Mouse (Mus musculus) hindbrain, embryonic 15.5 days (tissue): Measurements from ENCODE around the gene Orai3. TPM values are rescaled to one million over a fixed set of nuclear protein-coding genes. Genes with fewer than 3 reads are reported as not detected.

Experiments
- ATAC-seq: fragments of 200-750 bp; cut with Nextera tagmentation; 2 replicates; pipeline ENCODE4 v1.8.0; 2017; ENCODE audit warnings: low read depth, moderate number of reproducible peaks, moderate TSS enrichment; ENCODE audit not compliant: low FRiP score
- H3K27ac ChIP-seq: fragments of 300-500 bp; sonication (generic); replicated peaks from 2 replicates; pipeline ENCODE4 v1.5.1; 2015; ENCODE audit warnings: mild to moderate bottlenecking, inconsistent platforms
- H3K27me3 ChIP-seq: fragments of 300-500 bp; sonication (generic); 2 replicates; pipeline ENCODE4 v1.6.1; 2015; ENCODE audit warnings: control low read depth, inconsistent platforms
- H3K36me3 ChIP-seq: fragments of 300-500 bp; sonication (generic); 2 replicates; pipeline ENCODE4 v1.6.1; 2015; ENCODE audit warnings: control low read depth, inconsistent platforms
- H3K4me1 ChIP-seq: fragments of 300-500 bp; sonication (generic); replicated peaks from 2 replicates; pipeline ENCODE4 v1.6.1; 2015; ENCODE audit warnings: control low read depth, inconsistent platforms
- H3K4me2 ChIP-seq: fragments of 300-500 bp; sonication (generic); 2 replicates; pipeline ENCODE4 v1.6.1; 2015; ENCODE audit warnings: moderate library complexity, mild to moderate bottlenecking, inconsistent platforms
- H3K4me3 ChIP-seq: fragments of 300-500 bp; sonication (generic); 2 replicates; pipeline ENCODE4 v1.5.1; 2015; ENCODE audit warnings: mild to moderate bottlenecking, inconsistent platforms
- H3K9ac ChIP-seq: fragments of 300-500 bp; sonication (generic); 2 replicates; pipeline ENCODE4 v1.6.1; 2015; ENCODE audit warnings: inconsistent platforms
- H3K9me3 ChIP-seq: fragments of 300-500 bp; sonication (generic); 2 replicates; pipeline ENCODE4 v1.6.1; 2016; ENCODE audit warnings: control low read depth, inconsistent platforms
- WGBS: fragments of 180-500 bp; shearing (Covaris S2); methylation state at CpG from one replicate; pipeline ENCODE4 v1.1.7; 2015; 5-methylcytosine and 5-hydroxymethylcytosine counted together
- polyA plus RNA-seq: library from polyadenylated mRNA; unstranded; fragments of >200 nt; fragmentation: Nextera tagmentation; extraction: Ambion mirVana; gene quantifications from 2 replicates; pipeline ENCODE4 v1.2.1, GENCODE M21; 2015

The Orai3 gene
- polyA plus RNA-seq, 1 experiment from 2014 or later = 9.2 TPM

DNA sequence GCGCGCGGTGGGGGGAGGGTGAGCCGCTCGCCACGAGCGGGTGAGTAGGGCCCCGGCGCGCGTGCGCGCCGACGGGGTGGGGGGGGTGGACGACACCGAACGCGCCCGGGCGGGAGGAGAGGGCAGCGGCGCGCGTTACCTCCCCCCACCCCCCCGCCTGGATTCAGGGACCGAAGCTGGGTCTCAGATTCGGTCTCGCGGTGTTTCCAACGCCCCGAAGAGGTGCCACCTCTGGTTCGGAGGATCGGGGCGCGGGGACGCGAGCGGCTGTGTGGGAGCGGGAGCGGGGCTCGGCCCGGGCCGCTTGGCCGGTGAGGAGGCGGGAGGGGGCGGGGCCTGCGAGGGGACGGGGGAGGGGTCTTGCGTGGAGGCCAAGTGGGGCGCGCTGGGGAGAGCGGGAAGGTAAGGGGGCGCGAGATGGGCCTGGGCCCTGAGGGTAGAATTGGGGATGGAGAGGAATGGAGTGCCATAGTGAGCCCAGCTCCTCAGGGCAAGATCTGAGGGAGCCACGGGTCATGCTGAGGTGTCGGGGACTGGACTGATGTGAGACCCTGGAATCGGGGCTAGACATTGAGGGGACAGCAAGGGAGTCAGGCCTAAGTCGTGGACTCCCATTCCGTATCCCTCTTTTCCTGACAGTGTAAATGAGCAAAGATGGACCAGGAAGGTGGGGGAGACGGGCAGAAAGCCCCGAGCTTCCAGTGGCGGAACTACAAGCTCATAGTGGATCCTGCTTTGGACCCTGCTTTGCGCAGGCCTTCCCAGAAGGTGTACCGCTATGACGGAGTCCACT lies 8.1 kb downstream of the Orai3 start:
- Histone ChIP-seq H3K27me3 (no peaks in the 10 kb centered on the region), H3K4me2 (peak overlapping the region; percentile 69), H3K4me1 (peaks cover 22% of the 10 kb centered on the region), H3K27ac (peak overlapping the region; percentile 96), H3K36me3 (peaks cover 40% of the 10 kb centered on the region), H3K9me3 (no peaks in the 10 kb centered on the region), H3K4me3 (peak overlapping the region; percentile 92), H3K9ac (peak overlapping the region; percentile 91)
- ATAC-seq = peak; percentile 29
- 3% methylated on average over 41 of the region's 66 CpGs for WGBS

DNA sequence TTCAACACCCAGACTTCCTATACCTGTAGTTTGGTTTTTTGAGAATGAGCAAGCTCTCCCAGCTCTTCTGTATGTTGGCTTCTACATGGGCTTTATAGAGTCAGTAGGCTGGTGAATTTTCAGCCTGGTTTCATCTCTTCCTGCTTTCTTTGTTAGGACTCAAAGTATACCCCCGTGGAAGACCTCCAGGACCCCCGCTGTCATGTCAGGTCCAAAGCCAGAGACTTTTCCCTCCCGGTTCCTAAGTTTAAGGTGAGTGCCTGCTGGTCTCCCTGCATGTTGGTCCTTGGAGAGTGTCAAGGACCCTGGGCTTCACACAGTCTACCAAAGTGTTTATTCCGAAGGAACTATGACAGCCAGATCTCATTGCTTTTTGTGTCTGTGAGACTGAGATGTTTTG lies 8.7 kb downstream of the Orai3 start:
- Histone ChIP-seq H3K9ac (peak overlapping the region; percentile 91), H3K4me1 (peaks cover 22% of the 10 kb centered on the region), H3K4me3 (peak overlapping the region; percentile 92), H3K27me3 (no peaks in the 10 kb centered on the region), H3K27ac (peak overlapping the region; percentile 96; the same call in 1 of the 2 replicates), H3K4me2 (peak overlapping the region; percentile 69), H3K36me3 (peaks cover 43% of the 10 kb centered on the region), H3K9me3 (no peaks in the 10 kb centered on the region)
- 79% methylated on average over 4 of the region's 4 CpGs for WGBS
- no peak for ATAC-seq

DNA sequence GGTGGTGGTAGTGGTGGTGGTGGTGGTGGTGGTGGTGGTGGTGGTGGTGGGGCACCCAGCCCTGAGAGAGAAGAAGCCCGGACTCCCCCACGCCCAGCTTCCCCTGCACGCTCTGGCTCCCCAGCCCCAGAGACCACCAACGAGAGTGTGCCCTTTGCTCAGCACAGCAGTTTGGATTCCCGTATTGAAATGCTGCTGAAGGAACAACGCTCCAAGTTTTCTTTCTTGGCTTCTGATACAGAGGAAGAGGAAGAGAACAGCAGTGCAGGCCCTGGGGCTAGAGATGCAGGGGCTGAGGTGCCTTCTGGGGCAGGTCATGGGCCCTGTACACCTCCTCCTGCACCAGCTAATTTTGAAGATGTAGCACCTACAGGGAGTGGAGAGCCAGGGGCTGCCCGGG lies 15.7 kb downstream of the Orai3 start, which contains the start of gene Gm49388:
Gm49388 (plus strand) TSS at position 301 of the 400 bp plus-strand sequence.
- no peak within 1 kb of the TSS for H3K27ac ChIP-seq
- H3K27me3 ChIP-seq = no peaks in the 10 kb centered on the region
- H3K4me3 ChIP-seq = no peak within 1 kb of the TSS
- no peaks in the 10 kb centered on the region for H3K9me3 ChIP-seq
- 93% methylated on average over 7 of the region's 7 CpGs for WGBS
- H3K36me3 ChIP-seq = peaks cover 93% of the 10 kb centered on the region
- ATAC-seq = no peak
- no peak within 1 kb of the TSS for H3K4me2 ChIP-seq
- H3K4me1 ChIP-seq = no peaks in the 10 kb centered on the region
- H3K9ac ChIP-seq = no peak within 1 kb of the TSS

DNA sequence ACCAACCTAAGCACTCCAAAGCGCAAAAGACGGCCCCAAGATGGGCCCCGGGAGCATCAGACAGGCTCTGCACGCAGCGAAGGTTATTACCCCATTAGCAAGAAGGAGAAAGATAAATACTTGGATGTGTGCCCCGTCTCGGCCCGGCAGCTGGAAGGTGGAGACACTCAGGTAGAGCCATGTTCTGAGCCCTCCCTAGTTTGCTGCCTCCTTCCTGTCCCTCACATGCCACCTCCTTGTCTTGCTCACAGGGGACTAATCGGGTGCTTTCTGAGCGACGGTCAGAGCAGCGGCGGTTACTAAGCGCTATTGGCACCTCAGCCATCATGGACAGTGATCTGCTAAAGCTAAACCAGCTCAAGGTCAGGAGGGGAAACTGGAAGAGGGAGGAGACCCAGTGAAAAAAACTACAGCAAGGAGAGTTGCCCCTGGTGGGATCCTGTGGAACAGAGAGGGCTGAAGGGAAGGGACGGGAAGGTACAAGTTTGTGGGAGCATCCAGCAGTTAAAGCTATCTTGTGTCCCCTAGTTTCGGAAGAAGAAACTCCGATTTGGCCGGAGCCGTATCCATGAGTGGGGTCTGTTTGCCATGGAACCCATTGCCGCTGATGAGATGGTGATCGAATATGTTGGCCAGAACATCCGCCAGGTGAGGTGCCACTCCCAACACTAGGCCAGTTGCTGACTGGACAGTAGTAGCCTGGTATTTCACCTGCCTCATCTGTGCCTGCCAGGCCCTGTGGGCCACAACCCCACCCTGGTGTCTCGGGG lies 27.6 kb downstream of the Orai3 start:
- 92% methylated on average over 23 of the region's 23 CpGs for WGBS

DNA sequence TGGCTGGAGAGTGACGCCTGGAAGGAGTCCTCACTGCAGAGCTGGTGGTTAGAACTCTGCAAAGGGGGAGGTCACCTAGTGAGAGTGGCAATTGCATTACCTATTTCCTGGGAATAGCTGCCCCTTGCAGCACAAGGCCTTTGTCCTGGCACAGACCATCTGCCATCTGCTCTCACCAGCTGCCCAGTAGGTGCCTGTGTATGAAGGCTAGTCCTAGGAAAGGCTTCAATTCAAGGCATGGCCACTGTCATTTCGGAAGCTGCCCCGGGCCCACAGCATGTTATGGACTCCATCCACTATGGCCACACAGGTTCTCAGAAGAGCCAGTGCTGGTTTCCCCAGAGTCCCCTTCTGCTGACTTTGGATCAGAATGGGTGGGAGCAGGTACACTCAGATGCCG lies 29.0 kb downstream of the Orai3 start:
- H3K36me3 ChIP-seq = peaks cover 64% of the 10 kb centered on the region
- no peak overlapping the region for H3K4me3 ChIP-seq
- no peaks in the 10 kb centered on the region for H3K27me3 ChIP-seq
- ATAC-seq = no peak
- H3K9ac ChIP-seq = no peak overlapping the region
- H3K27ac ChIP-seq = no peak overlapping the region
- WGBS = 86% methylated on average over 4 of the region's 4 CpGs
- no peaks in the 10 kb centered on the region for H3K9me3 ChIP-seq
- no peak overlapping the region for H3K4me2 ChIP-seq
- no peaks in the 10 kb centered on the region for H3K4me1 ChIP-seq

More for the DNA sequence above, 27.6 kb downstream of the Orai3 start:
- no peak overlapping the region for H3K9ac ChIP-seq
- H3K27me3 ChIP-seq = no peaks in the 10 kb centered on the region
- no peak for ATAC-seq
- peaks cover 78% of the 10 kb centered on the region for H3K36me3 ChIP-seq
- no peaks in the 10 kb centered on the region for H3K9me3 ChIP-seq
- H3K4me2 ChIP-seq = no peak overlapping the region
- H3K27ac ChIP-seq = no peak overlapping the region
- no peaks in the 10 kb centered on the region for H3K4me1 ChIP-seq
- H3K4me3 ChIP-seq = no peak overlapping the region

DNA sequence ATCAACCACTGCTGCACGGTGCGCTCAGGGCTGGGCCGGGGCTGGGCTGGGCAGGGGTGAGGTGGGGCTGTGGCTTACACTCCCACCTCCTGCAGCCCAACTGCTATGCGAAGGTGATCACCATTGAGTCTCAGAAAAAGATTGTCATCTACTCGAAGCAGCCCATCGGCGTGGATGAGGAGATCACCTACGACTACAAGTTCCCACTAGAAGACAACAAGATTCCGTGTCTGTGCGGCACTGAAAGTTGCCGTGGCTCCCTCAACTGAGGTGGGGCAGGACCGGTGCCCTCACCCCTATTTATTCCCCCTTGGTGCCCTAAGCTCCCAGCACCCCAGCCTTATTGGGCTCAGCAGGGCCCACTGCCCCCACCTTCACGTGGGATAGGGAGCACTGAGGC lies 29.6 kb downstream of the Orai3 start:
- Histone ChIP-seq H3K4me2 (no peak overlapping the region), H3K4me3 (no peak overlapping the region), H3K27ac (no peak overlapping the region), H3K4me1 (no peaks in the 10 kb centered on the region), H3K36me3 (peaks cover 58% of the 10 kb centered on the region), H3K27me3 (no peaks in the 10 kb centered on the region), H3K9me3 (no peaks in the 10 kb centered on the region), H3K9ac (no peak overlapping the region)
- ATAC-seq = no peak
- WGBS = 91% methylated on average over 13 of the region's 13 CpGs

DNA sequence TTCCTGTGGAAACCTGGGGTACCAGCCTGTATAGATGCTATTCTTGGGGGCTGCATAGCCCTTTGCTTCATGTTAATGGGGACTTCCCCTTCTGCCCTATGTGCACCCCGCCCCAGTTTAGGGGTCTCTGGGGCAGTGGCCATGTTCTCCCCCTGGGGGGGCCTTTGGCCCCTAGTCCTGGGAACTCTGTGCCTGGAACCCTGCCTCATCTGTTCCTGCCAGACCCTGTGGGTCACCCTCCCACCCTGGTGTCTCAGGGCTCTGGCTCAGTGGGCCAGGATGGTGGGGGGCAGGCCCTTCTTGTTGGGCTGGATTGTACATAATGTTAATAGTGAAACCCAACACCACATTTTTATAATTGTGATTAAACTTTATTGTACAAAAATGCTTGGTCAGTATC lies 30.1 kb downstream of the Orai3 start:
- Histone ChIP-seq H3K4me2 (no peak overlapping the region), H3K4me1 (no peaks in the 10 kb centered on the region), H3K27ac (no peak overlapping the region), H3K36me3 (peaks cover 58% of the 10 kb centered on the region), H3K4me3 (no peak overlapping the region), H3K9ac (no peak overlapping the region), H3K27me3 (no peaks in the 10 kb centered on the region), H3K9me3 (no peaks in the 10 kb centered on the region)
- no peak for ATAC-seq
- 91% methylated on average over 1 of the region's 1 CpGs for WGBS

DNA sequence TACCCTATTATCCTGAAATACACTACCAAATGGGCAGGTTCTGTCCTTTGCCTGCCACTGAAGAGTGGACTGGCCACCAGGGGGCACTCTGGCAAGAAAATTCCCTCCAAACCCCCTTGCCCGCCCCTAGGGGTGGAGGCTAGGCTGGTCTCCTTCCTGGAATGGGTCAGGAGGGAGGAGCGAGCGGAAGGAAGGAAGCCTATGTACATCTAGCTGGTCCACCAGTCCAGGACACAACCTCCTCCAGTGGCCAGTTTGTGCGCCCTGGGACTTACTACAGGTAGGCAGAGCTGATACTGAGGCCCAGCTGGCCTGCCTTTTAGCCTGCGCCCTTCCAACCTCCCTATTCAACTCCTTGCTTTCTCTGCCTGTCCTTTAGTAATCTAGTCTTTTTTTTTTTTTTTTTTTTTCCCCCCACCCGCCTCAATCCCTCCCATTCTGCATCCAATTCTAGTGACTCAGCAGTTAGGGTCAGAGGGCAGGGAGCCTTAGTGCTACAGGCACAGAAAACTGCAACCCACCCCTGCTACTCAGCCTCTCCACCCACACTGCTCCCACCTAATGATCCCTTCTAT lies 30.9 kb downstream of the Orai3 start, which contains the start of gene Hsd3b7:
Hsd3b7 (plus strand) TSS at position 170 of the 575 bp plus-strand sequence.
- no peaks in the 10 kb centered on the region for H3K9me3 ChIP-seq
- 30% methylated on average over 6 of the region's 6 CpGs for WGBS
- H3K27ac ChIP-seq = 0 out of 2 replicates have a peak within 1 kb of the TSS, but pooled peaks have one; percentile 5
- no peak within 1 kb of the TSS for H3K4me3 ChIP-seq
- no peaks in the 10 kb centered on the region for H3K4me1 ChIP-seq
- ATAC-seq = peak; percentile 66
- H3K27me3 ChIP-seq = no peaks in the 10 kb centered on the region
- H3K9ac ChIP-seq = no peak within 1 kb of the TSS
- H3K36me3 ChIP-seq = peaks cover 53% of the 10 kb centered on the region
- peak within 1 kb of the TSS; percentile 40 for H3K4me2 ChIP-seq

DNA sequence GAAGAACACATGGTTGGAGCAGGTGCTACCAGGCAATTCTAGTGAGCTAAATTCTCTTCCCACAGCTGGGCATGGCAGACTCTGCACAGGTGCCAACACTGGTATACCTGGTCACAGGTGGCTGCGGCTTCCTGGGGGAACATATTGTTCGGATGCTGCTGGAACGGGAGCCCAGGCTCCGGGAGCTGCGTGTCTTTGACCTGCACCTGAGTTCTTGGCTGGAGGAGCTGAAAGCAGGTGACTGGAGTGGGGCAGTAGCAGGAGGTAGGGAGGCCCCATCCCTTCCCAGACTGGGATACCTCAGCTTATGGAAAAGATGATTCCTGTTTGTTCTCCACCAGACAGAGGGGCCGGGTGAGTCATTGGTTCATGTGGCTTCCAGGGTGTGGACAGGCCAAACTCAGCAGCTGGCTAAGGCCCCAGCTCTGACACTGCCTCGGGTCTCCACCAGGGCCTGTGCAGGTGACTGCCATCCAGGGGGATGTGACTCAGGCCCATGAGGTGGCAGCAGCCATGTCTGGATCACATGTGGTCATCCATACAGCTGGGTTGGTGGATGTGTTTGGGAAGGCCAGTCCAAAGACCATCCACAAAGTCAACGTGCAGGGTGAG lies 31.5 kb downstream of the Orai3 start:
- H3K9ac ChIP-seq = no peak overlapping the region
- no peaks in the 10 kb centered on the region for H3K9me3 ChIP-seq
- 90% methylated on average over 8 of the region's 8 CpGs for WGBS
- H3K27me3 ChIP-seq = no peaks in the 10 kb centered on the region
- no peaks in the 10 kb centered on the region for H3K4me1 ChIP-seq
- H3K27ac ChIP-seq = no peak overlapping the region
- ATAC-seq = peak; percentile 15; the same call in 1 of the 2 replicates
- H3K36me3 ChIP-seq = peaks cover 51% of the 10 kb centered on the region
- H3K4me3 ChIP-seq = no peak overlapping the region
- H3K4me2 ChIP-seq = no peak overlapping the region

DNA sequence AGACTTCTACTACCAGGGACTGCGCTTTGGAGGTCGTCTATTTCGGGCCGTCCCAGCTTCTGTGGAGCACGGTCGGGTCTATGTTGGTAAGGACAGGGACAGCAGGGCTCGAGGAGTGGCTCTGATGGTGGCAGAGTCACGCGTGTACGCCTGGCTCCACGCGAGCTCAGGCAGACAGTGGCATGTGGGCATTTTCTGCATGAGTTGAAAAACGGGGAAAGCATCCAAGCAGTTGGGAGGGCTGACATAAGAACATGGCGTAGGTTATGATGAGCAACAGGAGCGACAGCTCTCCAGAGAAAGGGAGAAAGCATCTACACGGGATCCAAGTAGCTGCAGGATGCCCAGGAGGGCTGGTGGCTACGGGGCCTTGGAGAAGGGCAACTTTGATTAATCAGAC lies 32.7 kb downstream of the Orai3 start:
- Histone ChIP-seq H3K36me3 (peaks cover 45% of the 10 kb centered on the region), H3K9me3 (no peaks in the 10 kb centered on the region), H3K4me2 (no peak overlapping the region), H3K27ac (no peak overlapping the region), H3K9ac (no peak overlapping the region), H3K4me1 (no peaks in the 10 kb centered on the region), H3K4me3 (no peak overlapping the region), H3K27me3 (no peaks in the 10 kb centered on the region)
- 90% methylated on average over 17 of the region's 17 CpGs for WGBS
- ATAC-seq = no peak

DNA sequence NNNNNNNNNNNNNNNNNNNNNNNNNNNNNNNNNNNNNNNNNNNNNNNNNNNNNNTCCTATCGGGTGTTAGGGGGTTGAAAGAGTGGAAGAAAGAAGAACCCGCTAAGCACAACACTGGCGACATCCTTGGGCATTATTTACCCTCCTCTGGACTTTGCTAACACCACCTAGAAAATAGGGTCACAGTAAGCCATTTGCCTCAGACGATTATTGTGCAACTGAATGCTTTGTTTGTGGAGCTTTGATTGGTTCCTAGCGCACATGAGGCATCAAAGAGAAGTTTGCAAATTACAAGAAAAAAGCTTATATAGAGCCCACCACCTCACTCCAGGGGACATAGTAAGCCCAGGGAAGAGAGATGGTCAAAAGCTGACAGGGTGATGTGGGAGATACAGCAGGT lies 39.2 kb downstream of the Orai3 start:
- no peak overlapping the region for H3K4me2 ChIP-seq
- H3K27me3 ChIP-seq = no peaks in the 10 kb centered on the region
- no peak overlapping the region for H3K4me3 ChIP-seq
- H3K27ac ChIP-seq = no peak overlapping the region
- no peak overlapping the region for H3K9ac ChIP-seq
- no peak for ATAC-seq
- H3K9me3 ChIP-seq = no peaks in the 10 kb centered on the region
- 80% methylated on average over 5 of the region's 5 CpGs for WGBS
- no peaks in the 10 kb centered on the region for H3K4me1 ChIP-seq
- H3K36me3 ChIP-seq = peaks cover 66% of the 10 kb centered on the region
